Mouse (Mus musculus) forebrain, embryonic 14.5 days (tissue): ENCODE data around the gene Zar1. TPM values are rescaled to one million over a fixed set of nuclear protein-coding genes. Genes with fewer than 3 reads are reported as not detected.

Source experiments
- ATAC-seq: fragments of 200-750 bp; cut with Nextera tagmentation; 2 replicates; pipeline ENCODE4 v1.8.0; 2017; ENCODE audit warnings: mild to moderate bottlenecking, moderate library complexity
- DNase-seq: peaks from one replicate; pipeline ENCODE4 v3.0.0-alpha.2; 2015; ENCODE audit warnings: low spot score
- H3K27ac ChIP-seq: fragments of 300-500 bp; sonication (generic); 2 replicates; pipeline ENCODE4 v1.5.1; 2014; ENCODE audit warnings: low read depth, mild to moderate bottlenecking, control low read depth, low read length, moderate library complexity
- H3K27me3 ChIP-seq: fragments of 300-500 bp; sonication (generic); replicated peaks from 2 replicates; pipeline ENCODE4 v1.6.1; 2014; ENCODE audit warnings: low read length, control low read depth, mixed read lengths; ENCODE audit not compliant: control insufficient read depth, insufficient read depth
- H3K36me3 ChIP-seq: fragments of 300-500 bp; sonication (generic); 2 replicates; pipeline ENCODE4 v1.6.1; 2014; ENCODE audit warnings: low read length, control low read depth; ENCODE audit not compliant: control insufficient read depth, insufficient read depth
- H3K4me1 ChIP-seq: fragments of 300-500 bp; sonication (generic); 2 replicates; pipeline ENCODE4 v1.6.1; 2014; ENCODE audit warnings: antibody characterized with exemption, low read length, control low read depth; ENCODE audit not compliant: control insufficient read depth, insufficient read depth
- H3K4me2 ChIP-seq: fragments of 300-500 bp; sonication (generic); 2 replicates; pipeline ENCODE4 v1.6.1; 2014; ENCODE audit warnings: mild to moderate bottlenecking, control low read depth, low read length
- H3K4me3 ChIP-seq: fragments of 300-500 bp; sonication (generic); 2 replicates; pipeline ENCODE4 v1.5.1; 2014; ENCODE audit warnings: low read depth, low read length, control low read depth
- H3K9ac ChIP-seq: fragments of 300-500 bp; sonication (generic); 2 replicates; pipeline ENCODE4 v1.6.1; 2014; ENCODE audit warnings: mild to moderate bottlenecking, low read length, control low read depth, moderate library complexity
- H3K9me3 ChIP-seq: fragments of 300-500 bp; sonication (generic); replicated peaks from 2 replicates; pipeline ENCODE4 v1.6.1; 2016; ENCODE audit warnings: low read length, control low read depth, mixed read lengths; ENCODE audit not compliant: control insufficient read depth
- WGBS: fragments of 180-500 bp; shearing (Covaris S2); extraction: QIAGEN DNeasy Blood & Tissue Kit; methylation state at CpG from one replicate; pipeline ENCODE4 v1.1.7; 2014; 5-methylcytosine and 5-hydroxymethylcytosine counted together
- polyA plus RNA-seq: library from polyadenylated mRNA; unstranded; fragments of >200 nt; fragmentation: Nextera tagmentation; extraction: Ambion mirVana; gene quantifications from 2 replicates; pipeline ENCODE4 v1.2.1, GENCODE M21; 2014

Gene Zar1
- polyA plus RNA-seq, 1 experiment from 2014 or later, result 1.7 TPM

DNA sequence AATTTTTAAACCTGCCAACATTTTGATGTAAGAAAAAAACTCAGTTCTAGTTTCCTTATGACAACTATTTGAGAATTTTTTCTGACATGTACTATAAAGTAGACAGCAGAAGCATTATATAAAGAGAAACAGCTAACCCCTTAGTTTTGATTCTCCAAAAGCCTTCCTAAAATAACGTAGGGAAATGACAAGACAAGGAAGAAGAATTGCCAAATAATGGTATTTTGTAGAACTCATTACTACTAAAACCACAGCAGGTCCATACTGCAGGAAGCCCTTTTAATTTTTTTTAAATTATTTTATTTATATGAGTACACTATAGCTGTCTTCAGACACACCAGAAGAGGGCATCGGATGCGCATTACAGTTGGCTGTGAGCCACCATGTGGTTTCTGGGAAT is 29.8 kb downstream of the Zar1 start:
- H3K4me1 ChIP-seq, result no peaks in the 10 kb centered on the region
- no peak overlapping the region for H3K4me3 ChIP-seq
- H3K27me3 ChIP-seq, result no peaks in the 10 kb centered on the region
- no peak overlapping the region for H3K4me2 ChIP-seq
- no peak for ATAC-seq
- DNase-seq, result no peak
- WGBS, result 96% methylated on average over 3 of the region's 3 CpGs
- H3K36me3 ChIP-seq, result peaks cover 25% of the 10 kb centered on the region
- no peak overlapping the region for H3K27ac ChIP-seq
- H3K9ac ChIP-seq, result no peak overlapping the region
- H3K9me3 ChIP-seq, result no peaks in the 10 kb centered on the region

DNA sequence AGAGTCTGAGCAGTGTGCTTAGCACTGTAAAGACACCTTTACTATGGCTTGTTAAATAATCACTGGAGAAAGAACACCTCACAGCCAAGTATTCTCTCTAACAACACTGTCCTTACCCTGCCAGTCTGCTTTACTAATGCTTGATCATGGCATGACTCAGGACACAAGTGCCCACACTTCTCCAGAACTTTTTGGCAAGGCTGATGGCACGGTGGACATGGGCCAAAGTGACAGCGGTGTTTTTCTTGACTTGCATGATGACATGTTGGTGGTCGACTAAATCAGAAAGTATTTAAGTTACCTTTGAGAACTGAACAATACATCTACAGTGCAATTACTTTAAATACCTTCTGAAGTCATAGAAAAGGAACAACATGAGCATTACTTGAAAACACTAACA is 52.2 kb downstream of the Zar1 start:
- Histone ChIP-seq H3K36me3 (peaks cover 34% of the 10 kb centered on the region), H3K9me3 (no peaks in the 10 kb centered on the region), H3K27ac (no peak overlapping the region), H3K4me2 (no peak overlapping the region), H3K9ac (no peak overlapping the region), H3K27me3 (no peaks in the 10 kb centered on the region), H3K4me3 (no peak overlapping the region), H3K4me1 (no peaks in the 10 kb centered on the region)
- WGBS, result 95% methylated on average over 3 of the region's 3 CpGs
- DNase-seq, result no peak
- no peak for ATAC-seq

Other genes with a start within 250 kb of the Zar1 start
- 0.51 TPM in 1 of 2 replicates, not detected in the other for gene Corin, start 76.8 kb downstream of the Zar1 start, polyA plus RNA-seq
- gene Nfxl1, start 21.6 kb downstream of the Zar1 start, polyA plus RNA-seq, result 14.1 and 14.8 TPM in 2 replicates
- gene Gm5868, start 6.3 kb upstream of the Zar1 start, polyA plus RNA-seq, result 3.8 and 4.5 TPM in 2 replicates
- not detected in 2 replicates for gene Cnga1, start 63.0 kb upstream of the Zar1 start, polyA plus RNA-seq
- gene Nipal1, start 66.5 kb upstream of the Zar1 start, polyA plus RNA-seq, result 0.32 and 0.68 TPM in 2 replicates
- not detected in 2 replicates for gene Txk, start 171.5 kb upstream of the Zar1 start, polyA plus RNA-seq